Mouse (Mus musculus) limb, embryonic 10.5 days (tissue): Measurements from ENCODE around the gene Atg7. TPM values are rescaled to one million over a fixed set of nuclear protein-coding genes. Genes with fewer than 3 reads are reported as not detected.

Source experiments
- DNase-seq: peaks from one replicate; pipeline ENCODE4 v3.0.0-alpha.2; 2017; ENCODE audit warnings: low spot score
- H3K27ac ChIP-seq: fragments of 300-500 bp; sonication (generic); 2 replicates; pipeline ENCODE4 v1.5.1; 2016; ENCODE audit warnings: mild to moderate bottlenecking
- H3K27me3 ChIP-seq: fragments of 300-500 bp; sonication (generic); 2 replicates; pipeline ENCODE4 v1.6.1; 2016; ENCODE audit warnings: low read depth, mild to moderate bottlenecking; ENCODE audit not compliant: poor library complexity, severe bottlenecking
- H3K36me3 ChIP-seq: fragments of 300-500 bp; sonication (generic); 2 replicates; pipeline ENCODE4 v1.6.1; 2016; ENCODE audit warnings: mild to moderate bottlenecking, moderate library complexity
- H3K4me1 ChIP-seq: fragments of 300-500 bp; sonication (generic); 2 replicates; pipeline ENCODE4 v1.6.1; 2016
- H3K4me3 ChIP-seq: fragments of 300-500 bp; sonication (generic); 2 replicates; pipeline ENCODE4 v1.5.1; 2016; ENCODE audit warnings: mild to moderate bottlenecking, moderate library complexity
- H3K9me3 ChIP-seq: fragments of 300-500 bp; sonication (generic); replicated peaks from 2 replicates; pipeline ENCODE4 v1.6.1; 2016; ENCODE audit warnings: mild to moderate bottlenecking
- WGBS: fragments of 180-500 bp; shearing (Covaris S2); methylation state at CpG from one replicate; pipeline ENCODE4 v1.1.7; 2016; 5-methylcytosine and 5-hydroxymethylcytosine counted together
- polyA plus RNA-seq: library from polyadenylated mRNA; unstranded; fragments of >200 nt; fragmentation: Nextera tagmentation; extraction: Ambion mirVana; gene quantifications from 2 replicates; pipeline ENCODE4 v1.2.1, GENCODE M21; 2016

Atg7 gene
- polyA plus RNA-seq, 1 experiment from 2014 or later: 21.0 TPM

DNA sequence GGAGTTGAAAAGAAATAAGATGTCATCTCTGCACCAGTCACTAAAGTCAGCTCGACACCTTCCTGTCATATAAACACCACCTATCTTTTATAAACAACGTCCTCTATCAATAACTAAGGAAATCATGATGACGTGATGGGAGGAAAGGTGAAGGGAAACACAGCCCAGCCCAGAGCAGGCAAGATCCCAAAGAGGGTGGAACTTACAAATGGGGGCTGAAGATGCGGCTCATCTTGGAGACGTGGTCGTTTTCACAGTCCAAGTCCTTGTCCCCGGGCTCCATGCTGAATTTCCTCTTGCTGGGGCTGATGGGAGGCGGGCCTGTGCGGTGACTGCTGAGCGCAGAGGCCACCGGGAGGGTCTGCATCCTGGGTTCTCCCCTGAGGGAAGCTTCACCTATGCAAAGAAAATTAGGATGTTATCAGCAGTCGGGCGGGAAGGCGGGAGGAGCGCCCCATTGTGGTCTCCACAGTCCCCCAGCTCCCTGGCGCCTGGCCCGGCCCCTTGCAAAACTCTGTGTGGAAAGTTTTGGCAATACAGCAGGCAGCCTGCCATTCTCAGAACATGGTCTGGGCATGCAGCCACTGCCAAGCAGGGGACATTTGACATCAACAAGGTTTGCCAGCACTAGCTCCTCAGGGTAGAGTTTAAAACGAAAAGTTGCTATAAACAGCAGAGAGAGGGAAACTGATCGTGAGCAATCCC is 247.7 kb downstream of the Atg7 start:
- Histone ChIP-seq H3K36me3 (peaks cover 66% of the 10 kb centered on the region), H3K4me3 (no peak overlapping the region), H3K4me1 (peaks cover 85% of the 10 kb centered on the region), H3K27me3 (no peaks in the 10 kb centered on the region), H3K27ac (peak overlapping the region; percentile 42; the same call in 1 of the 2 replicates), H3K9me3 (no peaks in the 10 kb centered on the region)
- DNase-seq: no peak
- 62% methylated on average over 19 of the region's 19 CpGs for WGBS

DNA sequence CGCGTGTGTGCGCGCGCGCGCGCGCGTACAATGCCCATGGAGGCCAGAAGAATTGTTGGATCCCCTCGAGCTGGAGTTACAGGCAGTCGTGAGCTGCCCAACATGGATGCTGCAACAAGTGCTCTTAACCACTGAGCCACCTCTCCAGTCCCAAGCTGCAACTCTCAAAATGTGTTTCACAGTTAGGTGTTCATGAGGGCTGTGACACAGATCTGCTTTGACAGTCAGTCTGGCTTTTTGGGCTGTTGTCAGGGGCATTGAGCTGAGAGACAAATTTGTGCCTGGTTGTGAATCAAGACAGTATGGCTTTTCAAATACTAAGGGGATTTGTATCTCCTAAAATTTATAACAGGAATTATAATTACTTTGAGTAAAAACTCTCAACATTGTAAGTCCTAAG is 248.4 kb downstream of the Atg7 start:
- H3K36me3 ChIP-seq: peaks cover 66% of the 10 kb centered on the region

DNA sequence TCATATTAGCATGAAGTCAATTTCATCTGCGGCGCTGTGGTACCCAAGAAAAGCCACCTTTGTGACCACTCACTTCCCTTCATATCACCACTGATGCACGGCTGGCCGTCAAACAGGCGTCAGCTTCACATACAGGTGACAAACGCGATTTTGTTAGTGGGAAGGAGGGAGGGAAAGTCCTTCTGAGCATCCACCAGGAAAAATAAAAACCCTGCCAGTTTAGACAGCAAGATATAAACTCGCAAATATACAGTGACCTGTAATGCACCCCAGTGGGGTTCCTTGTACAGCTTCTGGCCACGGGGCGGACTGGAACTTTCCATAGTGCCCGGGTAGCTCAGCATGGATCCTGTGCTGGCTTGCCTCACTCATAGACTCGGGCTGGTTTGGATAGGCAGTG is 248.9 kb downstream of the Atg7 start:
- Histone ChIP-seq H3K4me3 (no peak overlapping the region), H3K4me1 (peaks cover 73% of the 10 kb centered on the region), H3K9me3 (no peaks in the 10 kb centered on the region), H3K27ac (peak overlapping the region; percentile 42; the same call in 1 of the 2 replicates), H3K27me3 (no peaks in the 10 kb centered on the region), H3K36me3 (peaks cover 66% of the 10 kb centered on the region)
- no peak for DNase-seq
- WGBS: 76% methylated on average over 12 of the region's 12 CpGs

More for the DNA sequence above, 248.4 kb downstream of the Atg7 start:
- Histone ChIP-seq H3K27ac (no peak overlapping the region; the same call in 1 of the 2 replicates), H3K4me1 (peaks cover 78% of the 10 kb centered on the region), H3K9me3 (no peaks in the 10 kb centered on the region), H3K27me3 (no peaks in the 10 kb centered on the region), H3K4me3 (no peak overlapping the region)
- DNase-seq: no peak
- WGBS: 97% methylated on average over 12 of the region's 12 CpGs

DNA sequence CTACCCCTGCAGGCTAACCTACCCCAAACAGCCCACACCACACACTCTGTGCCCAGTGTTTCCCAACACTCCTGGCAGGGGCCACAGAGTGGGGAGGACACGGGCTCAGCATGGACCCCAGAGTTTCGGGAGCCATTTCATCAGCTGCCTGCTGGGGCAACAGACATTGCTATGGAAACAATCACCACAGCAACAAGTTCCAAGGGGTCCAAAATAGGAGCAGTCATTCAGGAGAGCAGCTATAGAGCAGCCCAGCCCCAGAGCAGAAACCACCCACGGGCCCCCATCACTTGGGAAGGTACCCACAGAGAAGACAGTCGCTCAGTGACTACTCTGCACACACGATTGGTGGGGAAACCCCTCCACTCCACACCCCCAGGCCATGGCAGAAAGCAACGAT is 249.5 kb downstream of the Atg7 start:
- peaks cover 67% of the 10 kb centered on the region for H3K4me1 ChIP-seq

DNA sequence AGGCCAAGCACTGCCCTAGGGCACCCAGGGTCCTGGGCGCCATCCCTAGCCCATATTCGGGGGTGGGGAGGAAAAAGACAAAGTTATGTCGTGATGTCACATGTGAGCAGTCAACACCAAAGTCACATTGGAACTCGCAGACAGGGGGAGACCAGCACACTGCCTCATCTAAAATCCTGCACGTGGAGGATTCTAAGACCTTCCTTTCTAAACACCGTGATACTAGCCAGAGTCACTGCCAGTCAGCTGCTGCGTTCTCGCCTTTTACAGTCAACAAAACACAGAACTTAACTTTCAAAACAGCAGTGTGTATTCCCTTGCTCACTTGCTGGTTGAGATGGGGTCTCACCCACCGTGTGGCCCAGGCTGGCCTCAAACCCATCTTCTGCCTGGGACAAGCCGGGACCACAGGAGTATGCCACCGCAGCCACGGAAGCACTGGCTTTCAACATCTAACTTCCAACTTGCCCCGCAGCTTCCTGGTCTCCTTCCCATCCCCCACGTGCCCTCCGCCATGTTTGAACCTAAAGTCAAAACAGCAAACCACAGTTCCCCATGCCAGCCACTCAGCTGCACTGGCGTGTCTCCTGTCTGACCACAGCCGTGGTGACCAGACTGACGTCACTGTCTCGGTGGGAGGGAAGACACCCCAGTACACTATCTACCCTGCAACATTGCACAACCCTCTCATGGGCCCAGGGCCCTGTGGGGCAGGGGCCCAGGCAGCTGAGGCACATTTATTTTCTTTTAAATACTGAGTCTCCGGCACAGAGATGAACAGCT is 250.7 kb downstream of the Atg7 start:
- peaks cover 67% of the 10 kb centered on the region for H3K36me3 ChIP-seq
- no peaks in the 10 kb centered on the region for H3K9me3 ChIP-seq
- H3K27ac ChIP-seq: peak overlapping the region; percentile 16; the same call in 1 of the 2 replicates
- no peak for DNase-seq
- H3K4me3 ChIP-seq: no peak overlapping the region
- peaks cover 56% of the 10 kb centered on the region for H3K4me1 ChIP-seq
- H3K27me3 ChIP-seq: no peaks in the 10 kb centered on the region
- 79% methylated on average over 20 of the region's 20 CpGs for WGBS

More for the DNA sequence above, 249.5 kb downstream of the Atg7 start:
- peak overlapping the region; percentile 42 for H3K27ac ChIP-seq
- H3K4me3 ChIP-seq: no peak overlapping the region
- peaks cover 66% of the 10 kb centered on the region for H3K36me3 ChIP-seq
- DNase-seq: no peak
- no peaks in the 10 kb centered on the region for H3K9me3 ChIP-seq
- 54% methylated on average over 6 of the region's 6 CpGs for WGBS
- no peaks in the 10 kb centered on the region for H3K27me3 ChIP-seq

- WGBS: 62% methylated on average over 4 of the region's 4 CpGs
- H3K36me3 ChIP-seq: peaks cover 67% of the 10 kb centered on the region
- no peaks in the 10 kb centered on the region for H3K27me3 ChIP-seq
- no peak for DNase-seq
- H3K27ac ChIP-seq: peak overlapping the region; percentile 42; the same call in 1 of the 2 replicates
- H3K4me1 ChIP-seq: peaks cover 57% of the 10 kb centered on the region
- H3K9me3 ChIP-seq: no peaks in the 10 kb centered on the region
- H3K4me3 ChIP-seq: no peak overlapping the region
These were observed 251.7 kb downstream of the Atg7 start for GRCm38 (mm10) chr6:114894548-114895106.

DNA sequence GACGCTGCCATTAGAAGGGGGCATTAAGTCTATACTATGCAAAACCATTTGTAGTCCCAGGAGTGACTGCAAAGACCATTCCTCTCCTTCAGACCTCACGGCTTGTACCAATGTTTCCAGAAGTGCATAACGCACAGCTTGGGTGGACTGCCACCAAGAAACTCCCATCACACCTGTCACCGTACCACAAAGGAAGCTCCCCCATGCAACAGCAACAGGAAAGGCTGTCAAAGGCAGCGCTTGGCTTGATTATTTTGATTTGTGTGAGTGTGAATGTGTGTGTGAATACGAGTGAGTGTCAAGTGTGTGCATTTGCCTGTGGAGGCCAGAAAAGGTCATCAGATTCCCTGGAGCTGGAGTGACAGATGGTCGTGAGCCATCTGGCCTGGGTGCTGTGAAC is 252.3 kb downstream of the Atg7 start:
- DNase-seq: no peak
- Histone ChIP-seq H3K27ac (no peak overlapping the region), H3K4me1 (peaks cover 60% of the 10 kb centered on the region), H3K36me3 (peaks cover 64% of the 10 kb centered on the region), H3K27me3 (no peaks in the 10 kb centered on the region), H3K4me3 (no peak overlapping the region), H3K9me3 (no peaks in the 10 kb centered on the region)
- WGBS: 96% methylated on average over 7 of the region's 7 CpGs

DNA sequence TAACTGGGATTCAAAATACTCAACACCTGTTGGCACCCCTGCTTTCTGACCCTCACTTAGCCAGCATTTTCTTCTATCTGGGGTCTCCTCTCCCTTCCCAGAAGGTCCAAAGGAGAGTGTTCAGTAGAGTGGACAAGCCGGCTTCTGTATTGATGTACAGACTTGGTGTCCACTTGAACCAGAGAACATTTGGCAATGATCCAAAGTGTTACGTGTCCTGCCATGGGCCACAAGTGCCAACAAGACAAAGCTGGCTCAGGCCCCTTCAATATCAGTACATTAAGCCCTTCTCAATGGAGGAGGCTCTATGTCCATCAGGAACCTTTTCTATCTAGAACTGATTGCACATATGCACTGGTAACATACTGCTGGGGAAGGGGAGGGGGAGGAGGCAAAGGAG is 253.4 kb downstream of the Atg7 start:
- 92% methylated on average over 2 of the region's 2 CpGs for WGBS
- peaks cover 61% of the 10 kb centered on the region for H3K4me1 ChIP-seq
- no peaks in the 10 kb centered on the region for H3K27me3 ChIP-seq
- H3K27ac ChIP-seq: no peak overlapping the region
- no peak overlapping the region for H3K4me3 ChIP-seq
- DNase-seq: no peak
- peaks cover 56% of the 10 kb centered on the region for H3K36me3 ChIP-seq
- H3K9me3 ChIP-seq: no peaks in the 10 kb centered on the region

DNA sequence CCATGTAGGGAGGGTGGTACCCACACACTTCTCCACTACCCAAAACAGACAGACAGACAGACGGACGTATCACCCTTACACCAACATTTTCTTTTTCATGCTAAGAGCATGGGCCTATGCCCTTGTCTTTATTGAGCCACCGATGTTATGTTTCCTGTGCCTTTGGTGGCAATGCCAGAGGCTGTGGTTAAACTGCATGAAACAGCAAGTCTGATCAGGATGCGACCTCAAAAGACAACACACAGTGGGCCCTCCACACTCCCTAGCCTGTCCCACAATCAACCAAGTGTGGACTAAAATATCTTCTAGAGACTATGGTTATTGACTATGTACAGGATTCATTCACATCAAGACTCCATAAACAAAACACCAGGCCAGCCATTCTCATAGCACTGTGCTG is 256.1 kb downstream of the Atg7 start:
- WGBS: 93% methylated on average over 4 of the region's 4 CpGs
- Histone ChIP-seq H3K27me3 (no peaks in the 10 kb centered on the region), H3K4me3 (no peak overlapping the region), H3K27ac (peak overlapping the region; percentile 86), H3K36me3 (peaks cover 48% of the 10 kb centered on the region), H3K9me3 (no peaks in the 10 kb centered on the region), H3K4me1 (peaks cover 61% of the 10 kb centered on the region)
- no peak for DNase-seq

DNA sequence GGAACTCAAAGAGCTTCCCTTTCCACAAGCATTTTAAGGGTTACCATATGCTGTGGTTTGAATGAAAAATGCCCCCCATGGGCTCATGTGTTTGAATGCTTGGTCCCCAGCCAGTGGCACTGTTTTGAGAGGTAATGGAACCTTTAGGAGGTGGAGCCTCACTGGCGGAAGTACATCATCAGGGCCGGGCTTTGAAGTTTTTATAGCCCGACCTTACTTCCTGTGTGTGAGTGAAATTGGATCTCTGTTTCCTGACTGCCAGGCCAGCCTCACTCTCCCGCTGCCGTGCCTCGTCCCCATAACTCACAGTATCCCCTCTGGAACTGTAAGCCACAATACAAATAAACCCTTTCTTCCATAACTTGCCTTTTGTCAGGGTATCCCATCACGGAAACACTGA is 256.8 kb downstream of the Atg7 start:
- peak overlapping the region; percentile 33 for H3K4me3 ChIP-seq
- H3K9me3 ChIP-seq: no peaks in the 10 kb centered on the region
- WGBS: 11% methylated on average over 7 of the region's 7 CpGs
- no peaks in the 10 kb centered on the region for H3K27me3 ChIP-seq
- H3K27ac ChIP-seq: peak overlapping the region; percentile 86
- H3K36me3 ChIP-seq: peaks cover 51% of the 10 kb centered on the region
- peak; percentile 74 for DNase-seq
- peaks cover 61% of the 10 kb centered on the region for H3K4me1 ChIP-seq

DNA sequence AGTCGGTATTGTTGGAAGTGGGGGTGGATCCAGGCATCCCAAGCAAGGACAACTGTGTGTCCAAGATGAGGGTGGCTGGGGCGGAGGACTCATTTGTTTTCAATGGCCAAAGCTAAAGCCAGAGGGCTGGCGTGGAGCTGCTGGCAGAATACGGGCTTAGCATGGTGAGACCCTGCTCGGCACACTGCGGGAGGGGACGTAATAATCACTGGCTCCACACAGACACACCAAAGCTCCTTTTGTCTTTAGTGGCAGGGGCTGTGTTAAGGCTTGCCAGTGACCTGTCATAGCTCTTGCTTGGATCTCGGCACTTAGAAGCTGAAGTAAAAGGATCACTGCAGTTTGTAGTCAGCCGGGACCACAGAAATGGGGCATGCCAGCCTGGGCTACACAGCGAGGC is 257.3 kb downstream of the Atg7 start:
- H3K4me3 ChIP-seq: peak overlapping the region; percentile 33
- no peaks in the 10 kb centered on the region for H3K9me3 ChIP-seq
- DNase-seq: no peak
- 21% methylated on average over 10 of the region's 10 CpGs for WGBS
- H3K4me1 ChIP-seq: peaks cover 65% of the 10 kb centered on the region
- no peaks in the 10 kb centered on the region for H3K27me3 ChIP-seq
- H3K27ac ChIP-seq: peak overlapping the region; percentile 86
- peaks cover 48% of the 10 kb centered on the region for H3K36me3 ChIP-seq

GRCm38 (mm10) chr6:114901321-114901824 is 258.5 kb downstream of the Atg7 start:
- Histone ChIP-seq H3K4me1 (peaks cover 76% of the 10 kb centered on the region), H3K36me3 (peaks cover 36% of the 10 kb centered on the region), H3K27me3 (no peaks in the 10 kb centered on the region), H3K27ac (peak overlapping the region; percentile 86), H3K9me3 (no peaks in the 10 kb centered on the region), H3K4me3 (peak overlapping the region; percentile 32)
- DNase-seq: peak; percentile 86
- WGBS: under 1% methylated on average over 12 of the region's 12 CpGs

- DNase-seq: no peak
- H3K36me3 ChIP-seq: peaks cover 31% of the 10 kb centered on the region
- no peaks in the 10 kb centered on the region for H3K9me3 ChIP-seq
- peak overlapping the region; percentile 32 for H3K4me3 ChIP-seq
- WGBS: 9% methylated on average over 4 of the region's 4 CpGs
- peaks cover 82% of the 10 kb centered on the region for H3K4me1 ChIP-seq
- no peaks in the 10 kb centered on the region for H3K27me3 ChIP-seq
- peak overlapping the region; percentile 86 for H3K27ac ChIP-seq
These were observed 259.0 kb downstream of the Atg7 start for GRCm38 (mm10) chr6:114901921-114902320.
